ENCODE assay signal across 15 mouse cellular contexts in the genomic region with DNA sequence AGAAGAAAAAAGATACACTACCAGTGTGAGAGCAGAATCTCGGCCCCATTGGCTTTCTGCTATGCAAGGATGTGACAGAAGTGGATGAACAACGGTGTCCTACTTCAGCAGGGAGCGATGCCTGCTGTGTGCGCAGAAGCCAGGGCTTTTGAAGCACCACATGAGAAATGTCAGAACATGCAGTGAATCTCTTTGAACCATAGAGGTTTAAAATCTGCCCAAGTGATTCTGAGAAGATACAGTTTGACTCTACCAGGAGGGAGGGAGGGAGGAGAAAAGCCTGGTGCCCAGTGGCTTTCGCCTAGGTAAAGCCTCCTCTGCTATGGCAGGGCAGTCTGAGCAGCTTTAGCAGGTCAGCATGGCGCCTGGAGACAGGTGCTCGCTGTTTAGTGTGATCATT.
DNase-seq lines count a peak whose midpoint lies in the region; ATAC-seq and TF ChIP-seq lines count a peak whose summit lies in the region.
"Had no signal": no experiment of that assay in that cellular context is flagged by ENCODE, and none has a peak within 500 bp of the region (broad histone marks: within the 10 kb centered on the region; RNA-seq: fewer than 3 reads in every experiment).

No protein-coding gene starts in this region.

- H3K27ac ChIP-seq in layer of hippocampus, adult 2 months = peak overlapping the region; percentile 71
- H3K27ac ChIP-seq: gastrocnemius, adult 2 months; limb, embryonic 13.5 days had no signal

- peak; percentile 25 for DNase-seq in CD4-positive, CD25-positive, alpha-beta regulatory T cell, adult 2 months (ENCODE audit: low read depth, low spot score)
- DNase-seq in layer of hippocampus, adult 2 months (ENCODE audit: low spot score in 2 of 2) = no peak
- no peak for DNase-seq in layer of hippocampus, postnatal 14 days (ENCODE audit: low spot score in 2 of 2)
- peak; percentile 25 to 34 for DNase-seq in cerebellum, postnatal 14 days
- DNase-seq in thymus, postnatal 14 days = peak; percentile 61
- no peak for DNase-seq in embryo, embryonic 10.5 days (ENCODE audit: low spot score)
- no peak for DNase-seq in frontal cortex, postnatal 10 days (ENCODE audit: low spot score in 2 of 2)
- DNase-seq: adrenal gland, postnatal 14 days; gastrocnemius, adult 2 months; kidney, postnatal 10 days; lung, embryonic 14.5 days; spleen, adult 18-20 months had no signal

- no peak for ATAC-seq in CD4-positive, CD25-positive, alpha-beta regulatory T cell, adult 4 months

- TF ChIP-seq CTCF in layer of hippocampus, adult 2 months (conservative IDR thresholded peaks at IDR 0.05) = no peak

- no peak overlapping the region for H3K4me3 ChIP-seq in layer of hippocampus, adult 2 months
- H3K4me3 ChIP-seq: gastrocnemius, adult 2 months; heart, embryonic 12.5 days; limb, embryonic 13.5 days had no signal

Comparison
In these comparisons a context has a peak if more than half of its experiments do, and no peak if none do; other contexts are left out.
1. DNase-seq: peak in CD4-positive, CD25-positive, alpha-beta regulatory T cell, adult 2 months (single experiment), cerebellum, postnatal 14 days (2 of 2) and thymus, postnatal 14 days (single experiment); none in layer of hippocampus, adult 2 months (0 of 2), layer of hippocampus, postnatal 14 days (0 of 2), embryo, embryonic 10.5 days (single experiment) and frontal cortex, postnatal 10 days (0 of 2).